Mouse (Mus musculus) heart, embryonic 12.5 days (tissue): ENCODE measurements at regions not wholly inside any gene's neighbourhood (a gene's known extent, or its start where the extent isn't known, plus 50 kb on each side); places are given as distances from the start of the nearest gene placed in this dataset.

Experiments
- ATAC-seq: fragments of 200-750 bp; cut with Nextera tagmentation; 2 replicates; pipeline ENCODE4 v1.8.0; 2017; ENCODE audit warnings: moderate TSS enrichment, moderate library complexity; ENCODE audit not compliant: insufficient number of reproducible peaks, low FRiP score
- H3K27ac ChIP-seq: fragments of 300-500 bp; sonication (generic); 2 replicates; pipeline ENCODE4 v1.5.1; 2016; ENCODE audit warnings: mild to moderate bottlenecking, moderate library complexity; ENCODE audit not compliant: poor library complexity, severe bottlenecking
- H3K27me3 ChIP-seq: fragments of 300-500 bp; sonication (generic); replicated peaks from 2 replicates; pipeline ENCODE4 v1.6.1; 2016; ENCODE audit warnings: mild to moderate bottlenecking, moderate library complexity
- H3K36me3 ChIP-seq: fragments of 300-500 bp; sonication (generic); 2 replicates; pipeline ENCODE4 v1.6.1; 2016; ENCODE audit warnings: mild to moderate bottlenecking, moderate library complexity
- H3K4me1 ChIP-seq: fragments of 300-500 bp; sonication (generic); replicated peaks from 2 replicates; pipeline ENCODE4 v1.6.1; 2016; ENCODE audit warnings: mild to moderate bottlenecking
- H3K4me2 ChIP-seq: fragments of 300-500 bp; sonication (generic); 2 replicates; pipeline ENCODE4 v1.6.1; 2016; ENCODE audit warnings: mild to moderate bottlenecking, moderate library complexity
- H3K4me3 ChIP-seq: fragments of 300-500 bp; sonication (generic); 2 replicates; pipeline ENCODE4 v1.5.1; 2016; ENCODE audit warnings: mild to moderate bottlenecking
- H3K9ac ChIP-seq: fragments of 300-500 bp; sonication (generic); 2 replicates; pipeline ENCODE4 v1.6.1; 2016; ENCODE audit warnings: mild to moderate bottlenecking, moderate library complexity
- H3K9me3 ChIP-seq: fragments of 300-500 bp; sonication (generic); replicated peaks from 2 replicates; pipeline ENCODE4 v1.6.1; 2016; ENCODE audit warnings: mild to moderate bottlenecking, moderate library complexity
- WGBS: fragments of 180-500 bp; shearing (Covaris S2); methylation state at CpG from one replicate; pipeline ENCODE4 v1.1.7; 2016; 5-methylcytosine and 5-hydroxymethylcytosine counted together

GRCm38 (mm10) chr12:9235866-9236265 lies 206.1 kb downstream of the Ttc32 start:
- H3K4me1 ChIP-seq, result peaks cover 8% of the 10 kb centered on the region; the same call in 1 of the 2 replicates
- H3K27ac ChIP-seq, result no peak overlapping the region
- H3K4me3 ChIP-seq, result no peak overlapping the region
- 72% methylated on average over 4 of the region's 4 CpGs for WGBS
- no peak overlapping the region for H3K4me2 ChIP-seq
- H3K9ac ChIP-seq, result no peak overlapping the region
- ATAC-seq, result no peak
- no peaks in the 10 kb centered on the region for H3K27me3 ChIP-seq
- H3K36me3 ChIP-seq, result no peaks in the 10 kb centered on the region
- no peaks in the 10 kb centered on the region for H3K9me3 ChIP-seq

DNA sequence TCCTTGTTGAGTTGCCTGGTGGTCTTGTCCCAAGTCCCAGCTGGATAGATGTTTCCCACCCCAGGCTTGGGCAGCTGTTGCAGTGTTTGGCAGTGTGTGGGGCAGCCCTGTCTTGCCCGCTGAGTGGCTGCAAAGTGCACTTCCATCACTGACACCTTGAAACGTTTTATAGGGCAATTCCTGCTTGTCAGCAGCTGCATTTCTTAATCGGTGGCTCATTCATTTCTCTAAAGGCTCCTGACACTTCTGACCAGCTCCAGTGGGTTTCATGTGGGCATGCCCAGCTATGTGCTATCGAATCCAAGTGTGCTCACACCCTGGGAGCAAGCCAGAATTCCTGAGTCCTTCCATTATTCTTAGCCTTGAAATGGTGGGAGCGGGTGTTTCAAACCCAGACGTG lies 207.7 kb downstream of the Ttc32 start:
- ATAC-seq, result no peak
- Histone ChIP-seq H3K9me3 (no peaks in the 10 kb centered on the region), H3K4me3 (no peak overlapping the region), H3K27ac (no peak overlapping the region), H3K4me2 (no peak overlapping the region), H3K36me3 (no peaks in the 10 kb centered on the region), H3K4me1 (peaks cover 8% of the 10 kb centered on the region; the same call in 1 of the 2 replicates), H3K27me3 (no peaks in the 10 kb centered on the region), H3K9ac (no peak overlapping the region)
- WGBS, result 35% methylated on average over 6 of the region's 6 CpGs

DNA sequence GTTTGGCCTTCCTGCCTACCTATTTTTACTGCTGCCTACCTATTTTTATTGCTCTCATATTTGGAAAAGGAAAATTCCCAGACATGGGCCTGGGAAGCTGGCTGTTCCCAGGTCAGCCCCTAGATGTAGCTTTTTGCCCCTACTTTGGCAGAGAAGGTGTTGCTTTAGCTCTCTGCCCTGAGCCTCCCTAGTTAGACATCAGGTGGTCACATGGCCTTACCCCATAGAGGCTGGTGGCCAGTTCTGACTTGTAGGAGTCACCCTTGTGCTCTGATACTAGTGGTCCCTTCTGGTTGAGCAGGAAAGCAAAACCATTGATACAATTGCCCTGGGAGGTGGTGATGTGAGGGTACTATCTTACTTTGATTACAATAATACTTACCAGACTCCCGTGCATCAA lies 208.2 kb downstream of the Ttc32 start:
- Histone ChIP-seq H3K4me3 (no peak overlapping the region), H3K9ac (no peak overlapping the region), H3K36me3 (no peaks in the 10 kb centered on the region), H3K4me2 (no peak overlapping the region), H3K9me3 (no peaks in the 10 kb centered on the region), H3K27ac (no peak overlapping the region), H3K4me1 (peaks cover 8% of the 10 kb centered on the region; the same call in 1 of the 2 replicates), H3K27me3 (no peaks in the 10 kb centered on the region)
- no peak for ATAC-seq
- 47% methylated on average over 1 of the region's 1 CpGs for WGBS

- H3K4me1 ChIP-seq, result no peaks in the 10 kb centered on the region
- WGBS, result 55% methylated on average over 5 of the region's 5 CpGs
- no peaks in the 10 kb centered on the region for H3K9me3 ChIP-seq
- H3K4me3 ChIP-seq, result no peak overlapping the region
- no peak overlapping the region for H3K4me2 ChIP-seq
- H3K36me3 ChIP-seq, result no peaks in the 10 kb centered on the region
- H3K27ac ChIP-seq, result no peak overlapping the region
- no peaks in the 10 kb centered on the region for H3K27me3 ChIP-seq
- no peak for ATAC-seq
- H3K9ac ChIP-seq, result no peak overlapping the region
Measured at GRCm38 (mm10) chr12:9247506-9247905, 217.7 kb downstream of the Ttc32 start.

DNA sequence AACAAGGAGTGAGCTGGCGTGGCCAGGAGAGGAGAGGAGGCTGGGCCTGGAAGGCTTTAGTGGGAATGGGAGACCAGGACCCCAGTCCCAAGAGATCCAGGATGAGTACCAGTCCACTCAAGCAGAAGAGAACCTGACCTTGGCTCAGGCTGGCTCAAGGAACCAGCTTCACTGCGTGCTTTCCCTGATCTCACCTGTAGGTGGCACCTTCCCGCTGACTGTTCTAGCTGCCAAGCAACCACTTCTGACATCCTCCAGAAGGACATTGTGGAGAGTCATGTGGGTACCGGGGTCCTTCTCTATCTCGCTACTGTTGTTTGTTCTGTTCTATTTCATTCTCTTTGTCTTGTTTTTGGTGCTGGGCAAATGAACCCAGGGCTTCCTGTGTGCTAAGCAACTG lies 222.0 kb downstream of the Ttc32 start:
- ATAC-seq, result no peak
- Histone ChIP-seq H3K9ac (no peak overlapping the region), H3K27me3 (no peaks in the 10 kb centered on the region), H3K4me2 (no peak overlapping the region), H3K4me1 (0 out of 2 replicates have a peak, but pooled peaks cover 9% of the 10 kb centered on the region), H3K9me3 (no peaks in the 10 kb centered on the region), H3K4me3 (no peak overlapping the region), H3K36me3 (no peaks in the 10 kb centered on the region), H3K27ac (no peak overlapping the region)
- 17% methylated on average over 5 of the region's 5 CpGs for WGBS

- Histone ChIP-seq H3K4me1 (0 out of 2 replicates have a peak, but pooled peaks cover 9% of the 10 kb centered on the region), H3K9me3 (no peaks in the 10 kb centered on the region), H3K36me3 (no peaks in the 10 kb centered on the region), H3K4me3 (no peak overlapping the region), H3K4me2 (no peak overlapping the region), H3K27ac (no peak overlapping the region), H3K9ac (no peak overlapping the region), H3K27me3 (no peaks in the 10 kb centered on the region)
- ATAC-seq, result no peak
- 22% methylated on average over 19 of the region's 19 CpGs for WGBS
Measured at GRCm38 (mm10) chr12:9253306-9254074, 223.7 kb downstream of the Ttc32 start.

GRCm38 (mm10) chr12:9254301-9254860 lies 224.6 kb downstream of the Ttc32 start:
- Histone ChIP-seq H3K27ac (no peak overlapping the region), H3K9ac (no peak overlapping the region), H3K4me3 (no peak overlapping the region), H3K27me3 (no peaks in the 10 kb centered on the region), H3K9me3 (no peaks in the 10 kb centered on the region), H3K36me3 (no peaks in the 10 kb centered on the region), H3K4me2 (no peak overlapping the region), H3K4me1 (0 out of 2 replicates have a peak, but pooled peaks cover 9% of the 10 kb centered on the region)
- no peak for ATAC-seq
- WGBS, result 70% methylated on average over 6 of the region's 6 CpGs

- WGBS, result 45% methylated on average over 10 of the region's 10 CpGs
- H3K9ac ChIP-seq, result no peak overlapping the region
Measured at GRCm38 (mm10) chr12:9255661-9256486, 226.1 kb downstream of the Ttc32 start.

DNA sequence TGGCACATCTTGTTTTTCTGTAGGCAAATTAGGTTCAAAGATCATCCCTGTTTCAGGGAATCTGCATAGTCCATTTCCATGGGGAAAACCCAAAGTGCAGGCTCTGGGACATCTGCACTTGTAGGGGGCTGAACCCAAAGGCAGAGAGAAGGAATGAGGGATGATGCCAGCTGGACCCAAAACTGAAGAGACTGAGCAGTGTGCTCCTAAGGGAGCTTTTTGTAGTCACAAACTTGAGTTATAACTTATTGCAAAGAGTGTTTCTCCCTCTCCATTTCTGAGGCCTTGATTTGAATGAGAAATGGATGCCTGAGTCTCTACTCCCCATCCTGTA lies 226.7 kb downstream of the Ttc32 start:
- Histone ChIP-seq H3K4me2 (no peak overlapping the region), H3K27me3 (no peaks in the 10 kb centered on the region), H3K9me3 (no peaks in the 10 kb centered on the region), H3K4me1 (0 out of 2 replicates have a peak, but pooled peaks cover 9% of the 10 kb centered on the region), H3K4me3 (no peak overlapping the region), H3K36me3 (no peaks in the 10 kb centered on the region), H3K27ac (no peak overlapping the region), H3K9ac (no peak overlapping the region)
- ATAC-seq, result no peak

More at GRCm38 (mm10) chr12:9255661-9256486, 226.1 kb downstream of the Ttc32 start:
- Histone ChIP-seq H3K4me1 (0 out of 2 replicates have a peak, but pooled peaks cover 9% of the 10 kb centered on the region), H3K27me3 (no peaks in the 10 kb centered on the region), H3K4me2 (0 out of 2 replicates have a peak overlapping the region, but pooled peaks have one; percentile 16), H3K4me3 (no peak overlapping the region), H3K36me3 (no peaks in the 10 kb centered on the region), H3K27ac (no peak overlapping the region), H3K9me3 (no peaks in the 10 kb centered on the region)
- ATAC-seq, result no peak

DNA sequence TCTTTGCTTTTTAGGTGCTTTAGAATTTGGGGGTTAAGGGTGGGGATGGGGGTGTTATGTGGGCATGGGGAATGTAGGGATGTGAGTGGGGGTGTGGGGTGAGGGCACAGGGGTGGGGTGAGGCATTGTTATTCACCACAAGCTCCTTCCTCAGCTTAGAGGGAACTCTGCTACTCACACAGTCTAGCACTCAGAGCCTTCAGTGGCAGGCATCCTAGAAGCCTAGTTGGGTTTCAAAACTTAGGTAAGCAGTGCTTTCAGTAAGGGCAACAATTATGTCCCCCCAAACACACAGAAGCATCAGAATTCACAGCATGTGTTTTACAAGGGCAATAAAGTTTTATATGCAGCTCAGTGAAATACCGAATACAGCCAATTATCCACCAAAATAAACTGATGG lies 228.4 kb downstream of the Ttc32 start:
- 81% methylated on average over 1 of the region's 1 CpGs for WGBS

DNA sequence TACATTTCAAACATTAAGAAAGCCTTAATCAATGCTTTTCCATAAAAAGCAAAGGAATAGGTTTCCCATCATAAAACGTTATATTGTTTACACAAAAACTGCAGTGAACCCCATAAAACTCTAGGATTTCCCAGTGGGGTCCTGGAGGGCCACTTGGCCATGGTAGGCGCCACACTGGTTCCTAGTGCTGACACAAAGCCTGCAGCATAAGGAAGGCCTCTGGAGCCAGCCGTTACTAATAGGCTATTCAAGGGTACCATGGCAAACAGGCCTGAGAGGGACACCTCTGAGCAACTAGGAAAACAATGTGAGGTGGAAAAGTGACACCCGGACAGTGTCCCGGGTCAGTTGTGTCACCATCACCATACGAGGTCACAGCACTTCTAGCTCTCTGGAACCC lies 231.9 kb downstream of the Ttc32 start:
- no peak overlapping the region for H3K4me2 ChIP-seq
- H3K4me3 ChIP-seq, result no peak overlapping the region
- H3K9me3 ChIP-seq, result no peaks in the 10 kb centered on the region
- no peak for ATAC-seq
- no peaks in the 10 kb centered on the region for H3K4me1 ChIP-seq
- no peaks in the 10 kb centered on the region for H3K27me3 ChIP-seq
- WGBS, result 62% methylated on average over 6 of the region's 6 CpGs
- H3K36me3 ChIP-seq, result no peaks in the 10 kb centered on the region
- no peak overlapping the region for H3K27ac ChIP-seq
- H3K9ac ChIP-seq, result no peak overlapping the region

More for the DNA sequence above, 228.4 kb downstream of the Ttc32 start:
- no peaks in the 10 kb centered on the region for H3K36me3 ChIP-seq
- H3K9me3 ChIP-seq, result no peaks in the 10 kb centered on the region
- no peak overlapping the region for H3K4me3 ChIP-seq
- H3K27ac ChIP-seq, result no peak overlapping the region
- no peak overlapping the region for H3K9ac ChIP-seq
- no peak for ATAC-seq
- H3K4me1 ChIP-seq, result 0 out of 2 replicates have a peak, but pooled peaks cover 9% of the 10 kb centered on the region
- no peaks in the 10 kb centered on the region for H3K27me3 ChIP-seq
- no peak overlapping the region for H3K4me2 ChIP-seq
